Mouse (Mus musculus): ENCODE data around the gene Runx2.

GRCm38 (mm10) chr17:44707956-44708355, 106.6 kb downstream of the Runx2 start:
- TF ChIP-seq GATA1 (IDR thresholded peaks at IDR 0.05; ENCODE audit: borderline replicate concordance, low read length) (no peak), FLI1 (IDR thresholded peaks at IDR 0.05; ENCODE audit: low read length) (no peak)
